Mouse (Mus musculus) lung, adult 2 months (tissue): ENCODE measurements around the gene Crim1. TPM values are rescaled to one million over a fixed set of nuclear protein-coding genes. Genes with fewer than 3 reads are reported as not detected.

Experiments used
- DNase-seq: peaks from one replicate; pipeline ENCODE4 v3.0.0; 2022
- H3K4me1 ChIP-seq: fragments of 200-500 bp; 2 replicates; pipeline ENCODE4 v1.6.1; 2011; ENCODE audit warnings: low read length; ENCODE audit not compliant: control insufficient read depth, insufficient read depth
- H3K4me3 ChIP-seq: fragments of 200-500 bp; replicated peaks from 2 replicates; pipeline ENCODE3; 2011; ENCODE audit warnings: low read depth, mild to moderate bottlenecking, control low read depth, low read length; ENCODE audit errors: extremely low read depth
- CTCF ChIP-seq: fragments of 200-500 bp; IDR thresholded peaks from 2 replicates; pipeline ENCODE4 v1.5.1; 2011; ENCODE audit warnings: mild to moderate bottlenecking, low read length, control low read depth; ENCODE audit not compliant: insufficient read depth
- POLR2A ChIP-seq: fragments of 200-500 bp; IDR thresholded peaks from 2 replicates; pipeline ENCODE4 v1.6.1; 2011; ENCODE audit warnings: low read depth, mild to moderate bottlenecking, control low read depth, low read length, borderline replicate concordance; ENCODE audit errors: extremely low read depth
- WGBS: fragments of 180-500 bp; shearing (Covaris S2); methylation state at CpG from one replicate; pipeline ENCODE4 v1.1.7; 2018; 5-methylcytosine and 5-hydroxymethylcytosine counted together
- polyA plus RNA-seq: library from polyadenylated mRNA; depleted of rRNA; stranded (reverse); fragments of >200 nt; gene quantifications from 2 replicates; pipeline ENCODE4 v1.2.3, GENCODE M21; 2012

Gene Crim1
- polyA plus RNA-seq, 1 experiment = 119 TPM

DNA sequence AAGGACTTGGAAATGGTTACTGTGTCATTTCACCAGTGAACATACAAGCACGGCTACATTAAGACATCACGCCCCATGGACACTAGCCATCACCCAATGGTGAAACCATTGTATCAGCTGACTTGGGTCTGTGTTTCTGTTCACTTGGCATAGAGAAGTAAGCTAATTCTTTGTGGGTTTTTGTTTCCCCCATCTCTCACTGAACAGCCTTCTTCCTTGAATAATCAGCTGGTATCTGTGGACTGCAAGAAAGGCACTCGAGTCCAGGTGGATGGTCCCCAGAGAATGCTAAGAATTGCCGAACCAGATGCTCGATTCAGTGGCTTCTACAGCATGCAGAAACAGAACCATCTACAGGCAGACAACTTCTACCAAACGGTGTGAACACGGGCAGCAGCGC, 173.8 kb downstream of the Crim1 start:
- H3K4me1 ChIP-seq = no peaks in the 10 kb centered on the region
- TF ChIP-seq CTCF = no peak
- no peak for TF ChIP-seq POLR2A
- DNase-seq = no peak
- H3K4me3 ChIP-seq = no peak overlapping the region
- 86% methylated on average over 8 of the region's 8 CpGs for WGBS

GRCm38 (mm10) chr17:78374756-78375155, 174.7 kb downstream of the Crim1 start:
- no peak for TF ChIP-seq CTCF
- H3K4me1 ChIP-seq = no peaks in the 10 kb centered on the region
- H3K4me3 ChIP-seq = no peak overlapping the region
- no peak for DNase-seq
- 58% methylated on average over 10 of the region's 10 CpGs for WGBS

DNA sequence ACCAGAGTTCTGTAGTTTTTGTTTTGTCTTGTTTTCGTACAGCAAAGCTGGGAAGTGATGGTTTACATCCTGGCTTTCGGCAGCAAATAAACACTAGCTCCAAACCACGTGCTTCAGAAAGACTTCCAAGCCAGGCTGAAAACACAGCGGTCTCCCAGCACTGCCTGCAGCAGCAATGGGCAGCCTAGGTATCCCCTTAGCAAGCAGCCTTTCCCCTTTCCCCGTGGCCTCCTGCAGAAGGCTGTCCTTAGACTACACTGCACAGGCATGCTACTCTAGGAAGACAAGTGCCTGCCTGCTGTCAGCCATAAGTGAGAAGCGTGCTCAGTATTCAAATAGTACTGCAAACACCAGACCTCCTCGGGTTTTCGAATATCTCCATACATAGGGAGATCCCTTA, 176.5 kb downstream of the Crim1 start:
- no peak overlapping the region for H3K4me3 ChIP-seq
- DNase-seq = no peak
- H3K4me1 ChIP-seq = no peaks in the 10 kb centered on the region
- TF ChIP-seq POLR2A = no peak
- no peak for TF ChIP-seq CTCF
- WGBS = 46% methylated on average over 8 of the region's 8 CpGs

- no peaks in the 10 kb centered on the region for H3K4me1 ChIP-seq
- WGBS = 84% methylated on average over 8 of the region's 8 CpGs
- DNase-seq = no peak
- no peak overlapping the region for H3K4me3 ChIP-seq
- no peak for TF ChIP-seq POLR2A
- TF ChIP-seq CTCF = no peak
These were observed 179.2 kb downstream of the Crim1 start for GRCm38 (mm10) chr17:78379079-78379729.

DNA sequence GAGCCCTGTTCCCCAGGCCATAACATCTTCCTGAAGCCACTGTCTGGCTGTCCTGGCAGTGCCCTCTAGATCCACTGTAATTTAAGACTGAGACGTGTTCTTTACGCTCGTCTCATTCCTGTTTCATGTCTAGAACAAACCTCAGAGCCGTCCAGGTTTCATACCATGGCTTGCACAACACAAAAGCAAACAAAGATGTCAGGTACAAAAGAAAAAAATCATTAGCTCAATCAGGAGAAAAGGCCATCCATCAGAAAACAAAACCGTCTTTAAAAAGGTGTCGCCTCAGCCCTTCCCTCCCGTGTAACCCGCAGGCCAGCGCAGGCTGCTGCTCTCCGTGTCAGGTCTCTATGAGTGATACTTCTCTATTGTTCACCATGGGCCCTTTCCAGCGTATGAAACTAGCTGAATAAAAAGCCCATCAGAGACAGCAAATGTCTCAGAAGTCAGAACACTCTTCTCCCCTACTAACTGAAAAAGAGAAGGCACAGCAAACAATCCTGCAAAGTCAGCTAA, 179.7 kb downstream of the Crim1 start:
- Histone ChIP-seq H3K4me1 (no peaks in the 10 kb centered on the region), H3K4me3 (no peak overlapping the region)
- WGBS = 83% methylated on average over 11 of the region's 11 CpGs
- TF ChIP-seq POLR2A (no peak), CTCF (no peak)
- no peak for DNase-seq

- H3K4me1 ChIP-seq = no peaks in the 10 kb centered on the region
- 92% methylated on average over 3 of the region's 3 CpGs for WGBS
- no peak for TF ChIP-seq CTCF
- TF ChIP-seq POLR2A = no peak
- H3K4me3 ChIP-seq = no peak overlapping the region
- no peak for DNase-seq
These were observed 182.3 kb downstream of the Crim1 start for GRCm38 (mm10) chr17:78382321-78382720.

GRCm38 (mm10) chr17:78387665-78388064, 187.6 kb downstream of the Crim1 start:
- no peak for DNase-seq
- no peak for TF ChIP-seq CTCF
- TF ChIP-seq POLR2A = no peak
- Histone ChIP-seq H3K4me3 (no peak overlapping the region), H3K4me1 (0 out of 2 replicates have a peak, but pooled peaks cover 4% of the 10 kb centered on the region)
- 54% methylated on average over 9 of the region's 9 CpGs for WGBS

- TF ChIP-seq CTCF (no peak), POLR2A (no peak)
- DNase-seq = no peak
- WGBS = 56% methylated on average over 9 of the region's 9 CpGs
- no peak overlapping the region for H3K4me3 ChIP-seq
- H3K4me1 ChIP-seq = 0 out of 2 replicates have a peak, but pooled peaks cover 4% of the 10 kb centered on the region
These were observed 188.2 kb downstream of the Crim1 start for GRCm38 (mm10) chr17:78388101-78388847.

GRCm38 (mm10) chr17:78389573-78389972, 189.5 kb downstream of the Crim1 start:
- DNase-seq = no peak
- Histone ChIP-seq H3K4me3 (no peak overlapping the region), H3K4me1 (0 out of 2 replicates have a peak, but pooled peaks cover 4% of the 10 kb centered on the region)
- TF ChIP-seq POLR2A = no peak
- TF ChIP-seq CTCF = no peak
- WGBS = 96% methylated on average over 5 of the region's 5 CpGs
